Mouse (Mus musculus): ENCODE measurements around the gene Crybg2. TPM values are rescaled to one million over a fixed set of nuclear protein-coding genes. Genes with fewer than 3 reads are reported as not detected.

The Crybg2 gene
- polyA plus RNA-seq, 1 experiment from 2014 or later, result 4.4 TPM

GRCm38 (mm10) chr4:134120916-134121315 is 60.3 kb downstream of the Crybg2 start:
- no peak for DNase-seq (ENCODE audit: low spot score)
- WGBS, result 89% methylated on average over 4 of the region's 4 CpGs
- no peak overlapping the region for H3K4me3 ChIP-seq
- H3K27me3 ChIP-seq (ENCODE audit: low read depth, poor library complexity, severe bottlenecking), result no peaks in the 10 kb centered on the region
- peaks cover 48% of the 10 kb centered on the region for H3K4me1 ChIP-seq
- H3K36me3 ChIP-seq, result 0 out of 2 replicates have a peak, but pooled peaks cover 2% of the 10 kb centered on the region
- 0 out of 2 replicates have a peak overlapping the region, but pooled peaks have one; percentile 4 for H3K27ac ChIP-seq
- H3K9me3 ChIP-seq (replicated peaks), result no peaks in the 10 kb centered on the region

- Histone ChIP-seq H3K36me3 (peaks cover 7% of the 10 kb centered on the region; the same call in 1 of the 2 replicates), H3K9me3 (replicated peaks) (no peaks in the 10 kb centered on the region), H3K27ac (0 out of 2 replicates have a peak overlapping the region, but pooled peaks have one; percentile 4), H3K4me3 (no peak overlapping the region), H3K27me3 (ENCODE audit: low read depth, poor library complexity, severe bottlenecking) (no peaks in the 10 kb centered on the region), H3K4me1 (peaks cover 46% of the 10 kb centered on the region)
- DNase-seq (ENCODE audit: low spot score), result no peak
- WGBS, result 53% methylated on average over 4 of the region's 4 CpGs
Observed at GRCm38 (mm10) chr4:134121571-134121970, 61.0 kb downstream of the Crybg2 start.

- no peaks in the 10 kb centered on the region for H3K9me3 ChIP-seq (replicated peaks)
- no peak for DNase-seq (ENCODE audit: low spot score)
- WGBS, result 40% methylated on average over 3 of the region's 3 CpGs
- peaks cover 12% of the 10 kb centered on the region; the same call in 1 of the 2 replicates for H3K36me3 ChIP-seq
- H3K27ac ChIP-seq, result no peak overlapping the region
- H3K4me1 ChIP-seq, result peaks cover 53% of the 10 kb centered on the region
- no peak overlapping the region for H3K4me3 ChIP-seq
- H3K27me3 ChIP-seq (ENCODE audit: low read depth, poor library complexity, severe bottlenecking), result no peaks in the 10 kb centered on the region
Observed at GRCm38 (mm10) chr4:134122281-134122680, 61.7 kb downstream of the Crybg2 start.

GRCm38 (mm10) chr4:134123147-134123546 is 62.5 kb downstream of the Crybg2 start:
- Histone ChIP-seq H3K4me3 (no peak overlapping the region), H3K27me3 (ENCODE audit: low read depth, poor library complexity, severe bottlenecking) (no peaks in the 10 kb centered on the region), H3K9me3 (replicated peaks) (no peaks in the 10 kb centered on the region), H3K27ac (no peak overlapping the region), H3K4me1 (peaks cover 57% of the 10 kb centered on the region), H3K36me3 (peaks cover 12% of the 10 kb centered on the region; the same call in 1 of the 2 replicates)
- no peak for DNase-seq (ENCODE audit: low spot score)
- 95% methylated on average over 6 of the region's 6 CpGs for WGBS

- H3K4me1 ChIP-seq, result peaks cover 57% of the 10 kb centered on the region
- DNase-seq (ENCODE audit: low spot score), result peak; percentile 74
- 0 out of 2 replicates have a peak overlapping the region, but pooled peaks have one; percentile 33 for H3K27ac ChIP-seq
- H3K9me3 ChIP-seq (replicated peaks), result no peaks in the 10 kb centered on the region
- WGBS, result 24% methylated on average over 17 of the region's 17 CpGs
- H3K4me3 ChIP-seq, result no peak overlapping the region
- no peaks in the 10 kb centered on the region for H3K27me3 ChIP-seq (ENCODE audit: low read depth, poor library complexity, severe bottlenecking)
- peaks cover 12% of the 10 kb centered on the region; the same call in 1 of the 2 replicates for H3K36me3 ChIP-seq
Observed at GRCm38 (mm10) chr4:134123680-134124551, 63.3 kb downstream of the Crybg2 start.

- H3K9me3 ChIP-seq (replicated peaks), result no peaks in the 10 kb centered on the region
- H3K27me3 ChIP-seq (ENCODE audit: low read depth, poor library complexity, severe bottlenecking), result no peaks in the 10 kb centered on the region
- H3K27ac ChIP-seq, result no peak overlapping the region
- DNase-seq (ENCODE audit: low spot score), result no peak
- H3K36me3 ChIP-seq, result peaks cover 15% of the 10 kb centered on the region
- no peak overlapping the region for H3K4me3 ChIP-seq
- 88% methylated on average over 15 of the region's 15 CpGs for WGBS
- peaks cover 64% of the 10 kb centered on the region for H3K4me1 ChIP-seq
Observed at GRCm38 (mm10) chr4:134125383-134126060, 64.9 kb downstream of the Crybg2 start.

GRCm38 (mm10) chr4:134126300-134127120 is 65.9 kb downstream of the Crybg2 start:
- WGBS, result 85% methylated on average over 21 of the region's 21 CpGs
- H3K4me3 ChIP-seq, result no peak overlapping the region

GRCm38 (mm10) chr4:134127121-134127455 is 66.5 kb downstream of the Crybg2 start:
- Histone ChIP-seq H3K9me3 (replicated peaks) (no peaks in the 10 kb centered on the region), H3K36me3 (peaks cover 27% of the 10 kb centered on the region), H3K27me3 (ENCODE audit: low read depth, poor library complexity, severe bottlenecking) (no peaks in the 10 kb centered on the region), H3K27ac (no peak overlapping the region), H3K4me1 (peaks cover 56% of the 10 kb centered on the region), H3K4me3 (peak overlapping the region; percentile 87)
- 90% methylated on average over 7 of the region's 7 CpGs for WGBS
- no peak for DNase-seq (ENCODE audit: low spot score)

More at GRCm38 (mm10) chr4:134126300-134127120, 65.9 kb downstream of the Crybg2 start:
- no peak overlapping the region for H3K27ac ChIP-seq
- peaks cover 24% of the 10 kb centered on the region for H3K36me3 ChIP-seq
- H3K27me3 ChIP-seq (ENCODE audit: low read depth, poor library complexity, severe bottlenecking), result no peaks in the 10 kb centered on the region
- no peak for DNase-seq (ENCODE audit: low spot score)
- no peaks in the 10 kb centered on the region for H3K9me3 ChIP-seq (replicated peaks)
- H3K4me1 ChIP-seq, result peaks cover 61% of the 10 kb centered on the region

GRCm38 (mm10) chr4:134127793-134128192 is 67.2 kb downstream of the Crybg2 start:
- peak overlapping the region; percentile 90 for H3K27ac ChIP-seq
- peaks cover 51% of the 10 kb centered on the region for H3K4me1 ChIP-seq
- 69% methylated on average over 8 of the region's 8 CpGs for WGBS
- H3K9me3 ChIP-seq (replicated peaks), result no peaks in the 10 kb centered on the region
- H3K36me3 ChIP-seq, result peaks cover 33% of the 10 kb centered on the region
- H3K27me3 ChIP-seq (ENCODE audit: low read depth, poor library complexity, severe bottlenecking), result no peaks in the 10 kb centered on the region
- DNase-seq (ENCODE audit: low spot score), result no peak
- peak overlapping the region; percentile 87 for H3K4me3 ChIP-seq

GRCm38 (mm10) chr4:134128221-134128982 is 67.8 kb downstream of the Crybg2 start, which contains the start of gene Sh3bgrl3:
Sh3bgrl3 (minus strand) TSS chr4:134128789.
- Histone ChIP-seq H3K36me3 (peaks cover 37% of the 10 kb centered on the region), H3K4me1 (peaks cover 51% of the 10 kb centered on the region), H3K4me3 (peak within 1 kb of the TSS; percentile 87), H3K27ac (peak within 1 kb of the TSS; percentile 90), H3K27me3 (ENCODE audit: low read depth, poor library complexity, severe bottlenecking) (no peaks in the 10 kb centered on the region), H3K9me3 (replicated peaks) (no peaks in the 10 kb centered on the region)
- DNase-seq (ENCODE audit: low spot score), result peak; percentile 89
- under 1% methylated on average over 50 of the region's 50 CpGs for WGBS

GRCm38 (mm10) chr4:134128983-134129362 is 68.4 kb downstream of the Crybg2 start:
- 5% methylated on average over 14 of the region's 14 CpGs for WGBS
- no peaks in the 10 kb centered on the region for H3K27me3 ChIP-seq (ENCODE audit: low read depth, poor library complexity, severe bottlenecking)
- no peaks in the 10 kb centered on the region for H3K9me3 ChIP-seq (replicated peaks)
- H3K4me1 ChIP-seq, result peaks cover 46% of the 10 kb centered on the region
- DNase-seq (ENCODE audit: low spot score), result no peak
- peak overlapping the region; percentile 90 for H3K27ac ChIP-seq
- H3K36me3 ChIP-seq, result peaks cover 42% of the 10 kb centered on the region
- peak overlapping the region; percentile 87 for H3K4me3 ChIP-seq

- 38% methylated on average over 6 of the region's 6 CpGs for WGBS
- Histone ChIP-seq H3K4me1 (peaks cover 41% of the 10 kb centered on the region), H3K27ac (peak overlapping the region; percentile 90)
Observed at GRCm38 (mm10) chr4:134129482-134129881, 68.9 kb downstream of the Crybg2 start.

More at GRCm38 (mm10) chr4:134129482-134129881, 68.9 kb downstream of the Crybg2 start:
- Histone ChIP-seq H3K27me3 (ENCODE audit: low read depth, poor library complexity, severe bottlenecking) (no peaks in the 10 kb centered on the region), H3K36me3 (peaks cover 43% of the 10 kb centered on the region), H3K4me3 (peak overlapping the region; percentile 87), H3K9me3 (replicated peaks) (no peaks in the 10 kb centered on the region)
- DNase-seq (ENCODE audit: low spot score), result peak; percentile 31

Data from limb, embryonic 10.5 days (tissue).